Mouse (Mus musculus) stomach, postnatal 0 days (tissue): ENCODE measurements at regions not wholly inside any gene's neighbourhood (a gene's known extent, or its start where the extent isn't known, plus 50 kb on each side); places are given as distances from the start of the nearest gene placed in this dataset.

Experiments
- CTCF ChIP-seq: IDR thresholded peaks from 2 replicates; pipeline ENCODE4 v1.5.1; 2016; ENCODE audit warnings: antibody characterized with exemption, low read depth, mild to moderate bottlenecking, moderate library complexity
- EP300 ChIP-seq: optimal IDR thresholded peaks from 2 replicates; pipeline ENCODE3; 2016; ENCODE audit warnings: antibody characterized with exemption

DNA sequence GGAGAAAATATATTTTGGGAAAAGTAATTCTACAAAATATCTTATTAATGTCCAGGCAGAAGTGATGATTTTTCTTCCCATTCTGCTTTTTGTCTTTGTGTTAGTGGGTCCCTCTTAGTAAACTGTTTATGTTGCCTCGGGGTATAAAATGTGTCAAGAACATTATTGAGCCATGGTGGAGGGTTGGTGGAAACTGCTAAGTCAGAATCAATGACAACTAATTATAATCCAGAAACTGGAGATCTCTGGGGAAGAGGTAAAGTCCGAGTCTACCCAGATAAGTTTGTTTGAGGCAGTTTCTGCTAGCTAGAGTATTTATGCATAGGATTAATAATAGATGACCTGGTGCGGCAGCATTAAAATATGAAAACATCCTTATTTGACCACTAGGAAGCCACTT lies 1440.9 kb downstream of the Stim2 start:
- TF ChIP-seq CTCF (no peak), EP300 (no peak)
